Mouse (Mus musculus) liver, postnatal 0 days (tissue): ENCODE results near the gene Stat5b. TPM values are rescaled to one million over a fixed set of nuclear protein-coding genes. Genes with fewer than 3 reads are reported as not detected.
A peak's percentile ranks its signal among the peaks of the same experiment; 100 is the strongest.

Experiments used
- ATAC-seq: fragments of 200-750 bp; cut with Nextera tagmentation; 2 replicates; pipeline ENCODE4 v1.8.0; 2017; ENCODE audit warnings: mild to moderate bottlenecking, moderate library complexity
- DNase-seq: peaks from one replicate; pipeline ENCODE4 v3.0.0-alpha.2; 2016
- H3K27ac ChIP-seq: fragments of 300-500 bp; sonication (generic); 2 replicates; pipeline ENCODE4 v1.5.1; 2014; ENCODE audit warnings: antibody characterized with exemption, moderate library complexity, mild to moderate bottlenecking, low read depth
- H3K27me3 ChIP-seq: fragments of 300-500 bp; sonication (generic); 2 replicates; pipeline ENCODE4 v1.6.1; 2014; ENCODE audit warnings: low read length, control low read depth, mixed read lengths; ENCODE audit not compliant: insufficient read depth
- H3K36me3 ChIP-seq: fragments of 300-500 bp; sonication (generic); replicated peaks from 2 replicates; pipeline ENCODE4 v1.6.1; 2014; ENCODE audit warnings: mild to moderate bottlenecking, control low read depth, low read length, moderate library complexity, mixed read lengths; ENCODE audit not compliant: insufficient read depth
- H3K4me1 ChIP-seq: fragments of 300-500 bp; sonication (generic); 2 replicates; pipeline ENCODE4 v1.6.1; 2014; ENCODE audit warnings: antibody characterized with exemption, mild to moderate bottlenecking, control low read depth; ENCODE audit not compliant: insufficient read depth
- H3K4me2 ChIP-seq: fragments of 300-500 bp; sonication (generic); 2 replicates; pipeline ENCODE4 v1.6.1; 2014; ENCODE audit warnings: low read depth, mild to moderate bottlenecking, low read length, moderate library complexity, mixed read lengths
- H3K4me3 ChIP-seq: fragments of 300-500 bp; sonication (generic); 2 replicates; pipeline ENCODE4 v1.5.1; 2014; ENCODE audit warnings: low read depth, low read length
- H3K9ac ChIP-seq: fragments of 300-500 bp; sonication (generic); replicated peaks from 2 replicates; pipeline ENCODE4 v1.6.1; 2014; ENCODE audit warnings: mild to moderate bottlenecking, moderate library complexity
- H3K9me3 ChIP-seq: fragments of 300-500 bp; sonication (generic); 2 replicates; pipeline ENCODE4 v1.6.1; 2016; ENCODE audit warnings: mild to moderate bottlenecking, control low read depth, low read length, mixed read lengths
- CTCF ChIP-seq: sonication (generic); IDR thresholded peaks from 2 replicates; pipeline ENCODE4 v1.5.1; 2016; ENCODE audit warnings: antibody characterized with exemption, low read depth
- EP300 ChIP-seq: IDR thresholded peaks from 2 replicates; pipeline ENCODE4 v1.6.1; 2016; ENCODE audit warnings: antibody characterized with exemption, low read depth, mild to moderate bottlenecking
- WGBS: fragments of 180-500 bp; shearing (Covaris S2); extraction: QIAGEN DNeasy Blood & Tissue Kit; methylation state at CpG from one replicate; pipeline ENCODE4 v1.1.7; 2014; ENCODE audit not compliant: insufficient replicate concordance; 5-methylcytosine and 5-hydroxymethylcytosine counted together
- polyA plus RNA-seq: library from polyadenylated mRNA; unstranded; fragments of >200 nt; fragmentation: Nextera tagmentation; extraction: Ambion mirVana; gene quantifications from 2 replicates; pipeline ENCODE4 v1.2.1, GENCODE M21; 2015

Stat5b gene
- polyA plus RNA-seq, 1 experiment from 2014 or later, result 15.4 TPM

- Histone ChIP-seq H3K4me3 (no peak overlapping the region), H3K27me3 (no peaks in the 10 kb centered on the region), H3K9ac (no peak overlapping the region), H3K36me3 (peaks cover 13% of the 10 kb centered on the region), H3K4me2 (no peak overlapping the region), H3K9me3 (no peaks in the 10 kb centered on the region), H3K4me1 (peaks cover 2% of the 10 kb centered on the region; the same call in 1 of the 2 replicates), H3K27ac (peak overlapping the region; percentile 44)
- ATAC-seq, result 0 out of 2 replicates have a peak, but pooled peaks have one; percentile 19
- no peak for DNase-seq
- TF ChIP-seq EP300 (no peak), CTCF (no peak)
- WGBS, result 75% methylated on average over 10 of the region's 10 CpGs
Measured at GRCm38 (mm10) chr11:100775921-100776320, 74.6 kb downstream of the Stat5b start.

GRCm38 (mm10) chr11:100774261-100774660, 76.3 kb downstream of the Stat5b start:
- no peak for DNase-seq
- Histone ChIP-seq H3K9me3 (no peaks in the 10 kb centered on the region), H3K27me3 (no peaks in the 10 kb centered on the region), H3K27ac (no peak overlapping the region), H3K4me2 (no peak overlapping the region), H3K4me1 (peaks cover 9% of the 10 kb centered on the region), H3K4me3 (no peak overlapping the region), H3K36me3 (no peaks in the 10 kb centered on the region; the same call in 1 of the 2 replicates), H3K9ac (no peak overlapping the region)
- 71% methylated on average over 4 of the region's 4 CpGs for WGBS
- no peak for ATAC-seq
- TF ChIP-seq CTCF (no peak), EP300 (no peak)

- Histone ChIP-seq H3K9ac (peak within 1 kb of the TSS; percentile 69), H3K9me3 (no peaks in the 10 kb centered on the region), H3K4me3 (peak within 1 kb of the TSS; percentile 67), H3K36me3 (no peaks in the 10 kb centered on the region; the same call in 1 of the 2 replicates), H3K4me2 (peak within 1 kb of the TSS; percentile 77), H3K4me1 (peaks cover 9% of the 10 kb centered on the region), H3K27me3 (no peaks in the 10 kb centered on the region), H3K27ac (no peak within 1 kb of the TSS; the same call in 1 of the 2 replicates)
- ATAC-seq, result peak; percentile 72
- TF ChIP-seq CTCF (no peak), EP300 (no peak)
- DNase-seq, result peak; percentile 81
- 12% methylated on average over 17 of the region's 17 CpGs for WGBS
Measured at GRCm38 (mm10) chr11:100770646-100771408, 79.7 kb downstream of the Stat5b start, which contains the start of gene Ghdc. TSS of gene Ghdc (minus strand) at chr11:100770957.

GRCm38 (mm10) chr11:100769980-100770379, 80.5 kb downstream of the Stat5b start:
- Histone ChIP-seq H3K4me3 (peak overlapping the region; percentile 67), H3K36me3 (no peaks in the 10 kb centered on the region; the same call in 1 of the 2 replicates), H3K4me2 (peak overlapping the region; percentile 77), H3K27ac (no peak overlapping the region), H3K4me1 (peaks cover 9% of the 10 kb centered on the region), H3K9ac (peak overlapping the region; percentile 69; the same call in 1 of the 2 replicates), H3K9me3 (no peaks in the 10 kb centered on the region), H3K27me3 (no peaks in the 10 kb centered on the region)
- 53% methylated on average over 6 of the region's 6 CpGs for WGBS
- no peak for ATAC-seq
- no peak for DNase-seq
- TF ChIP-seq EP300 (no peak), CTCF (no peak)

DNA sequence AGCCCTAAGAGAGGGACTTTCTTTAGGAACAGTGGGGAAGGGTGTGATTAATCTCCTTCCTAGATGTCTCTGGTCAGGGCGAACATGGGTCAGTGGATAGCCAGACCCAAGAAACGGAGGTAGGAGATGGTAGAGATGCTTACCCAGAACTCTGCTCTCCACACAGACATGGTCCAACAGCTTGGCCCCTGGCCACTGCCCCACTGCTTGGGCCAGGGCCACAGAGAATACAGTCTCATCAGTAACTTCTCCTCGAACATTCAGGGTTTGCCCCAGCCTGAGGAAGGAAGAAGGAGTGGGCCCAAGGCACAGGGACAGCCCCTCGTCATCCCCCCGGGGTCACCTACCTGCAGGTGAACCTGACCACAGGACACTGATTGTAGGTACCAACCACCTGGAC, 82.7 kb downstream of the Stat5b start:
- TF ChIP-seq CTCF, result no peak
- TF ChIP-seq EP300, result no peak
- ATAC-seq, result no peak
- Histone ChIP-seq H3K36me3 (no peaks in the 10 kb centered on the region; the same call in 1 of the 2 replicates), H3K4me1 (peaks cover 9% of the 10 kb centered on the region), H3K27ac (no peak overlapping the region), H3K4me3 (no peak overlapping the region), H3K9ac (no peak overlapping the region), H3K27me3 (no peaks in the 10 kb centered on the region), H3K4me2 (no peak overlapping the region), H3K9me3 (no peaks in the 10 kb centered on the region)
- 86% methylated on average over 5 of the region's 5 CpGs for WGBS
- no peak for DNase-seq

DNA sequence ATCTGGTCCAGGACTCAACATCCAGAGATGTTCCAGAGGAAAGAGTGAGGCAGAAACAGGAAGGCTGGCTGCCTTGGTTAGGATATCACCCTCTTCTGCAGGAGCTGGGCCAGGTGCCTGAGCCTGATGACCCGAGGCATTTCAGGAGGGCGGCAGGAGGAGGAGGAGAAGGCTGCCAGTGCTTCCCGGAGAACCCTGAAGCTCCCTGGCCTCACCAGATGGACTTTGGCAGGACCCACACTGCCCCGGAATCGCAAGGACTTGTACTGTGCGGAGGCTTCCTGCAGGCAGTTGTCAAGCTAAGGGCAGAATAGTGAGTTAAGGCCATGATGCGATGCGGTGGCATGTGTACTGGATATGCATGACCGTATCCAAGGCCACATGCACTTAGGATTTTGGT, 83.8 kb downstream of the Stat5b start:
- Histone ChIP-seq H3K4me2 (no peak overlapping the region), H3K27me3 (peaks cover 8% of the 10 kb centered on the region; the same call in 1 of the 2 replicates), H3K27ac (no peak overlapping the region), H3K4me1 (peaks cover 12% of the 10 kb centered on the region), H3K9ac (no peak overlapping the region), H3K9me3 (no peaks in the 10 kb centered on the region), H3K4me3 (no peak overlapping the region), H3K36me3 (no peaks in the 10 kb centered on the region; the same call in 1 of the 2 replicates)
- no peak for TF ChIP-seq CTCF
- TF ChIP-seq EP300, result no peak
- DNase-seq, result no peak
- 78% methylated on average over 9 of the region's 9 CpGs for WGBS
- no peak for ATAC-seq
